Mouse (Mus musculus): ENCODE measurements around the gene Map4k5. TPM values are rescaled to one million over a fixed set of nuclear protein-coding genes. Genes with fewer than 3 reads are reported as not detected.
A peak's percentile ranks its signal among the peaks of the same experiment; 100 is the strongest.

Gene Map4k5
- polyA plus RNA-seq, 1 experiment from 2014 or later = 30.9 TPM

DNA sequence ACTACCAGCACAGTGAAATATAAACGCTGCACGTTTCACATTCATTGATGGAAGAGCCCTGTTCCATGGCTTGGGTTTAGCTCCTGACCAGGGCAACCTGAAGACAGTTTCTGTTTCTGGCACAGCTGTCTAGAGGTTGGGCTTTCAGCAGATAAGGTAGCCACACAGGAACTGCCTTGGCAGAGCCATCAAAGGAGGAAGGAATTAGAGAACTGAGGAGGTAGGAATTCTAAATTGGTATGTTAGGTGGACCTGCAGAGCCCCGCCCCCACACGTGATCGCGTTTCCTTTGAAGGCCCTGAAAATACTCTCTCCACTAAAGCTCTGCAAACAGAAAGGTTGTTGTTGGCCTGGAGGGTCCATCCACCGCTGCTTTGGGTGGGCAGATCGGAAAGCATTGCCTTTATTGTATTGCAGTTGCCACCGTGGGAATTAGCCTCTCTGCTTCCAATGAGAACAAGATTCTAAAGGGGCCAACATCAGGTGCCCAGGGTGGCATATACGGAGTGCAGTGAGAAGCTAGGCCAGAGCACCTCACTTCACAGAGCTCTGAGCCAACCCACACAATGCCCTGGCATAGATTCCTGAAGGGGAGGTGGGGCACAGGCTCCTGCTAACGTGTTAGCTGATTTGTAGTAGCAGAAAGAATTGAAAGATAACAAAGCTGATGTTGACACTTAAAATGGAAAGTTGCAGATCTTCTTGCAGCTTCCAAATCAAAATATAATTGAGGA lies 116.2 kb downstream of the Map4k5 start:
- Histone ChIP-seq H3K9me3 (no peaks in the 10 kb centered on the region), H3K27ac (no peak overlapping the region), H3K4me2 (no peak overlapping the region), H3K27me3 (no peaks in the 10 kb centered on the region), H3K9ac (no peak overlapping the region), H3K4me3 (no peak overlapping the region), H3K36me3 (no peaks in the 10 kb centered on the region), H3K4me1 (replicated peaks) (0 out of 2 replicates have a peak, but pooled peaks cover 10% of the 10 kb centered on the region)
- 81% methylated on average over 11 of the region's 11 CpGs for WGBS
- no peak for ATAC-seq (ENCODE audit: low FRiP score)

DNA sequence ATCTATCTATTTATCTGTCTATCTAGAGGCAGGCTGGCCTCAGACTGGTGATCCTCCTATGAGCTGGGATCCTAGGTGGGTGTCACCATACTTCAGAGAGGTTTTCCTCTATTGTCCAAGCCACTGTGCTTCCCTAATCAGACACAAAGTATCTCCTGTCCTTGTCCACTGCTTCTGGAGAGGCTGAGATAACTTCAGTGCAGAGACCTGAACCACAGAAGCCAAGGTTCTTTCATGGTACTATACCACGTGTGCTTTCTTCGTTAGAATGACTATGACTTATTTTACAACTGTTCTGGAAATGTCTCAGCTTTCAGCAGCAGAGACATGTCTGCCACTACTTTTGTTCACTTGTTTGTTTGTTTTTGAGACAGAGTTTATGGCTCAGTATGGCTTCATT lies 124.2 kb downstream of the Map4k5 start:
- WGBS = 79% methylated on average over 2 of the region's 2 CpGs

DNA sequence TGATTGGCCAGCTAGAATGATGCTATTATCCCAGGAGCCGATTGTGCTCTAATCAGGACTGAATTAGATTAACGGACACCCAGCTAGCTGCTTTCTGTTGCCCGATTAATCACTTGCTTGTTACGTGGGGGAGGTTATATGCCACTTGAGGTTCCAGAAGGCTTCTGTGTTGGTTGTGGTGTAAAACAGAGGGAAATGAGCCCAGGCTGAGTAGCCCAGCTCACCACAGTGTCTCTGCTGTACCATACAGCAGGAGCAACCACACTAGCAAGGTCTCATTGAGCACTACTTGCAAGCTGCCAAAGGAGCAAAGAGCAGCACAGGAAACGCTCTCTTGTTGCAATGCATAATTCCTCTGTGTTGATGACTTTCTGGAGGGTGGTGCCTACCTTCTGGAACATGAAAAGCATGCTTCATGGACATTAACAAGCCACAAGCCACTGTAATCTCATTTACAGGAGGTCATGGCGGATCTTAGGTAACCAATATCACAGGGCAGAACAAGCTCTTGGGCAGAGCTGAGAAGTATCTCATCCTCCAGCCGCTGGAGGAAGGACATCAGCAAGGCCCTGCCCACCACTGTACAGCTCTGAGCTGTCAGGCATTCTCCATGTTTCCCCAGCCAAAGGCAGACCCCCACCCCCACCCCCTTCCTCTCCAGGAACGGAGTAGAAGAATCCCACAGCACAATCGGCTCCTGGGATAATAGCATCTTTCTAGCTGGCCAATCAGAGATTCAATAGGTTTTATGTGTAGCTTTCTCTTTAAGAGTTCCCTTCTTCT lies 125.3 kb downstream of the Map4k5 start:
- no peaks in the 10 kb centered on the region for H3K27me3 ChIP-seq
- no peak overlapping the region for H3K4me3 ChIP-seq
- no peaks in the 10 kb centered on the region for H3K36me3 ChIP-seq
- H3K4me1 ChIP-seq (replicated peaks) = peaks cover 22% of the 10 kb centered on the region
- H3K4me2 ChIP-seq = no peak overlapping the region
- no peak overlapping the region; the same call in 1 of the 2 replicates for H3K9ac ChIP-seq
- H3K27ac ChIP-seq = peak overlapping the region; percentile 30; the same call in 1 of the 2 replicates
- H3K9me3 ChIP-seq = no peaks in the 10 kb centered on the region
- 39% methylated on average over 9 of the region's 9 CpGs for WGBS
- no peak for ATAC-seq (ENCODE audit: low FRiP score)

More for the DNA sequence above, 124.2 kb downstream of the Map4k5 start:
- ATAC-seq (ENCODE audit: low FRiP score) = no peak
- H3K27me3 ChIP-seq = no peaks in the 10 kb centered on the region
- no peaks in the 10 kb centered on the region for H3K36me3 ChIP-seq
- peaks cover 22% of the 10 kb centered on the region for H3K4me1 ChIP-seq (replicated peaks)
- H3K9ac ChIP-seq = no peak overlapping the region
- H3K27ac ChIP-seq = no peak overlapping the region
- H3K9me3 ChIP-seq = no peaks in the 10 kb centered on the region
- no peak overlapping the region for H3K4me2 ChIP-seq
- no peak overlapping the region for H3K4me3 ChIP-seq

DNA sequence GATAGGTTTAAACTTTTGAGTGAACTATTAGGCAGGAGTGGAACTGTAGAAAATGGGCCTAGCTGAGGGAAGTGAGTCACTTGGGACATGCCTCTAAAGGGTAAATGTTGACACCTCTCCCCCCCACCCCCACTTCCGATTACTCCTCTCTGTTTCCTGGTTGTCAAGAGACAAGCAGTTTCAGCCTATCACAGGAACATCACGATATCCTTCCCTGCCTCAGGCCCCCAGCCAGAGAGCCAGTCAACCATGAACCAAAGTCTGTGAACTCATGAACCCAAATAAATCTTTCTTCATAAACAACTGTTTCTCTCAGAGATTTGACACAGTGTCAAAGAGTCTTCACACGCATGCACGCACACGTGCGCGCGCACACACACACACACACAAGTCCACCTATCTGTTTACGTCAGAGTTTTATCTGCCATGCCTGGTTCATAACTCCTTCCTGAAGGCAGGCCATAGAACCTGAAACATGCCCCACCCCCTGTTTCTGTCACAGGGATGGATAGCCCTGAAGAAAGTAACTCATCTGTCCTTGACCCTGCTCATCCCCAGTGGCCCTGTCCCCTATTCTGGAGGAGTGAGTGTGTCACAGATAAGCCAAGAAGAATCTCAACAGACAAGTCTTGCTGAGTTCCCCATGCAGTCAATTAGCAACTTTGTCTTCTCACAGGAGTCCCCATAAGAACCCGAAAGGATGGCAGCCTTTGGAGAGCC lies 126.7 kb downstream of the Map4k5 start:
- no peaks in the 10 kb centered on the region for H3K36me3 ChIP-seq
- WGBS = 83% methylated on average over 10 of the region's 10 CpGs
- H3K27me3 ChIP-seq = no peaks in the 10 kb centered on the region
- H3K4me2 ChIP-seq = no peak overlapping the region
- H3K9me3 ChIP-seq = no peaks in the 10 kb centered on the region
- peaks cover 22% of the 10 kb centered on the region for H3K4me1 ChIP-seq (replicated peaks)
- no peak for ATAC-seq (ENCODE audit: low FRiP score)
- no peak overlapping the region for H3K4me3 ChIP-seq
- H3K27ac ChIP-seq = no peak overlapping the region
- no peak overlapping the region for H3K9ac ChIP-seq

DNA sequence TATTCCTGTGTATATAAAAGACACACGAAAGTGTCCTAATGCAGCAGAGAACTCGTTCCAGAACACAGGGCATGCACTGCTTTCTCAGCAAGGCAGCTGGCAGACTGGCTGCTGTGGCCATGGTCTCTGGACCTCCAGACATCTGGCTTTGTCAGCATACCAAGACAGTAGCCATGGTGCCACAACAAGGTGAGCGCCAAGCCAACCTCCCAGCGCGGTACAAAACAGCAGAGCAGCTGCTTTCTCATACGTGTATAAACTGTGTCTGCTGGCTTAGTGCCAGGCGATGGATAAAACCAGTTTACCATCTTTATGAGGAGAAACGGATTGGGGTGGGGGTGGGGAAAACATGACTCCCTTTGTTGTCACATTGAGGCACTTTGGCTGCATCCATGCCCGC lies 127.5 kb downstream of the Map4k5 start:
- no peaks in the 10 kb centered on the region for H3K36me3 ChIP-seq
- H3K27ac ChIP-seq = no peak overlapping the region
- H3K4me1 ChIP-seq (replicated peaks) = peaks cover 22% of the 10 kb centered on the region
- no peak overlapping the region for H3K4me2 ChIP-seq
- H3K4me3 ChIP-seq = no peak overlapping the region
- no peak overlapping the region for H3K9ac ChIP-seq
- no peak for ATAC-seq (ENCODE audit: low FRiP score)
- no peaks in the 10 kb centered on the region for H3K27me3 ChIP-seq
- no peaks in the 10 kb centered on the region for H3K9me3 ChIP-seq
- WGBS = 58% methylated on average over 9 of the region's 9 CpGs

DNA sequence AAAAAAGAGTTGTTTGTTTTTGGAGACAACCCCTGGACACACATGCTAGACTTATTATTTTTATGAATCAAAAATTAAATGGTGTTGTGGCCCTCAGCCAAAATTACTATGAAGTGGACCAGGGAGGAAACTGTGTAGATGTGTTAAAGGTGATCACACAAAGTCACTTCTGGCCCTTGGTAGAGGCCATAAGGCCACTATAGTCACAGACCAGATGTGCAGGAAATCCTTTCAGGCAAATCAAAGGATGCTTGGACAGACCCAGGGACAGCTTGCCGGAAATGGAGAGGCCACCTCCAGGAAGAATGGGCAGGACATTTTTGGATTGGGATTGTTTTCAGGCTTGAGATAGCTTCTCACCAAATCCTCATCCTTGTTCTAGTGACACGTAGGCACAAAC lies 131.4 kb downstream of the Map4k5 start:
- H3K4me3 ChIP-seq = no peak overlapping the region
- H3K36me3 ChIP-seq = no peaks in the 10 kb centered on the region
- 82% methylated on average over 2 of the region's 2 CpGs for WGBS
- no peaks in the 10 kb centered on the region for H3K27me3 ChIP-seq
- peaks cover 26% of the 10 kb centered on the region for H3K4me1 ChIP-seq (replicated peaks)
- no peak overlapping the region for H3K27ac ChIP-seq
- H3K9me3 ChIP-seq = no peaks in the 10 kb centered on the region
- H3K4me2 ChIP-seq = no peak overlapping the region
- no peak overlapping the region for H3K9ac ChIP-seq
- ATAC-seq (ENCODE audit: low FRiP score) = no peak

DNA sequence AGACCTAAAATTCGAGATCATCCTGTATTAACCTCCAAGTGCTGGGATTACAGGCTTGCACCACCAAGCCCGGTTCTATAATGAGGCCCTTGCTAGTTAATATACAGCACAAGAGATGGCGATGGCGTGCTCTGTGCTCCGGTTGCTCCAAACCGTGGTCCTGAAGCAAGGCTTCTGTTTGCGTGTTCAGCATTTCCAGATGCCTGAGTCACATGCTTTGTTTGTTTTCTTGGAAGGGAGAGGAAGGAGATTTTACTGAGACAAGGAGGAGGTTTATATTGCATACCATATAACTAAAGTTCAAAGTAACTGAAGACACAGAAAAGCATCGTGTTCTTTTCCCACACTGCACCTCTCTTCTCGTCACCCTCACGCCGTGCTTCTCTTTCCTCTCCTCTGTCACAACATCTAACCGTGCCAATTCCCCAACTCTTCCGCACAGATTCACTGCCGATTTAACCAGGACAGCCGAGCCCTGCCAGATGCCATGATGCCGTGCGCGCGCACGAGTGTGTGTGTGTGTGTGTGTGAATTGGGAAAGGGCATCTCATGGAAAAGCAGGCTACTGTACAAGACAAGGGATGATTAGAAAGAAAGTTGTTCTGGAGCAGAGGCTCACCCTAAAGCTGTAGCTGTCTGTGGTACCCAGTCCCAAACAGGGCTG lies 132.1 kb downstream of the Map4k5 start:
- ATAC-seq (ENCODE audit: low FRiP score) = no peak

DNA sequence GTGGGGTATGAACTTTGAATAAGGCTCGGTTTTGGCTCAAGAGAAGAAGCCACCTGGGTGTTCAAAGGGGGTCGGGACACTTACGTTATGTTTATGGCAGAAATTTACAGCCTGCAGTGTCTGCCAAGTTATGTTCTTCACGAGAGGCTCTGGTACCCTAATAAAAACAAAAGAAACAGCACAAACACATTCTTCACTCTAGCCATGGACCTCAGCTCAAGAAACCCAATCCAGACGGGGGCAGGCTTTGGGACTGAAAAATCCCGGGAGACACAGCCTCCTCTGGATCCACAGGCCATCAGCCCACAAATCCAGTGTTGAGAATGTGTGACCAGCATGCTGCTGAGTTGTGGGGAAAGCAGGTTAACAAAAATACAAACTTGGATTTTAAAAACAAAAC lies 133.0 kb downstream of the Map4k5 start:
- no peak for ATAC-seq (ENCODE audit: low FRiP score)
- Histone ChIP-seq H3K36me3 (no peaks in the 10 kb centered on the region), H3K4me3 (no peak overlapping the region), H3K9me3 (no peaks in the 10 kb centered on the region), H3K4me1 (replicated peaks) (peaks cover 19% of the 10 kb centered on the region), H3K27me3 (no peaks in the 10 kb centered on the region), H3K27ac (no peak overlapping the region), H3K4me2 (no peak overlapping the region), H3K9ac (no peak overlapping the region)
- WGBS = 75% methylated on average over 6 of the region's 6 CpGs

More for the DNA sequence above, 132.1 kb downstream of the Map4k5 start:
- Histone ChIP-seq H3K4me3 (no peak overlapping the region), H3K36me3 (no peaks in the 10 kb centered on the region), H3K9me3 (no peaks in the 10 kb centered on the region), H3K4me1 (replicated peaks) (peaks cover 25% of the 10 kb centered on the region), H3K27me3 (no peaks in the 10 kb centered on the region), H3K27ac (no peak overlapping the region), H3K4me2 (no peak overlapping the region), H3K9ac (0 out of 2 replicates have a peak overlapping the region, but pooled peaks have one; percentile 24)
- WGBS = 86% methylated on average over 20 of the region's 20 CpGs

DNA sequence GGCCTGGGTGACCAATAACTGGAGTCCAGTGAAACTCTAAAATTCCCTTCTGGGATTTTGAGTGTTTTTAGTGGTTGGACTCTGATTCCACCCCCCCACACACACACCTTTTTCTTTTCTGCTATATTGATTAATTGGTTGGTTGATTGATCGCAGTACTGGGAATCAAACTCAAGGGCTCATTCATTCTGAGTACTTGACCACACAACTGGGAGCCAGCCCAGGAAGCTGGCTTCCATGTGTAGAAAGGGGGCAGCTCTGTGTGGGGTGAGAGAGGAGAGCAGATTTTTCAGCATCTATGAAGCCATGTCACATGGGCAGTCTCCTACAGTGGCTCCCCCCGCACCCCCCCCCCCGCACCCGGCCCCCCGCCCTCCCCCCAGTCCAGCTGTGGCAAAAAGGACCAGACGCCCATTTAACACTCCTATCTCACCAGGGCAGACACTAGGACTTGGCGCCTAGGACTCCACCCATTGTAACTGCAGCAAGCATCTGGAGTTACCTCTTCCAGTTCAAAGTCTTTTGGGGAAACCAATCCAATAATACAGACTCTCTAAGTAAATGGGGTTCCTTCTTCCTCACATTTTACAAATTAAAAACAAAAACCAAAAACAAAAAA lies 133.6 kb downstream of the Map4k5 start:
- WGBS = 54% methylated on average over 7 of the region's 7 CpGs
- Histone ChIP-seq H3K4me3 (no peak overlapping the region), H3K4me2 (peak overlapping the region; percentile 54; the same call in 1 of the 2 replicates), H3K36me3 (no peaks in the 10 kb centered on the region), H3K9ac (no peak overlapping the region), H3K4me1 (replicated peaks) (peaks cover 19% of the 10 kb centered on the region), H3K27ac (no peak overlapping the region), H3K27me3 (no peaks in the 10 kb centered on the region), H3K9me3 (no peaks in the 10 kb centered on the region)
- 0 out of 2 replicates have a peak, but pooled peaks have one; percentile 52 for ATAC-seq (ENCODE audit: low FRiP score)

DNA sequence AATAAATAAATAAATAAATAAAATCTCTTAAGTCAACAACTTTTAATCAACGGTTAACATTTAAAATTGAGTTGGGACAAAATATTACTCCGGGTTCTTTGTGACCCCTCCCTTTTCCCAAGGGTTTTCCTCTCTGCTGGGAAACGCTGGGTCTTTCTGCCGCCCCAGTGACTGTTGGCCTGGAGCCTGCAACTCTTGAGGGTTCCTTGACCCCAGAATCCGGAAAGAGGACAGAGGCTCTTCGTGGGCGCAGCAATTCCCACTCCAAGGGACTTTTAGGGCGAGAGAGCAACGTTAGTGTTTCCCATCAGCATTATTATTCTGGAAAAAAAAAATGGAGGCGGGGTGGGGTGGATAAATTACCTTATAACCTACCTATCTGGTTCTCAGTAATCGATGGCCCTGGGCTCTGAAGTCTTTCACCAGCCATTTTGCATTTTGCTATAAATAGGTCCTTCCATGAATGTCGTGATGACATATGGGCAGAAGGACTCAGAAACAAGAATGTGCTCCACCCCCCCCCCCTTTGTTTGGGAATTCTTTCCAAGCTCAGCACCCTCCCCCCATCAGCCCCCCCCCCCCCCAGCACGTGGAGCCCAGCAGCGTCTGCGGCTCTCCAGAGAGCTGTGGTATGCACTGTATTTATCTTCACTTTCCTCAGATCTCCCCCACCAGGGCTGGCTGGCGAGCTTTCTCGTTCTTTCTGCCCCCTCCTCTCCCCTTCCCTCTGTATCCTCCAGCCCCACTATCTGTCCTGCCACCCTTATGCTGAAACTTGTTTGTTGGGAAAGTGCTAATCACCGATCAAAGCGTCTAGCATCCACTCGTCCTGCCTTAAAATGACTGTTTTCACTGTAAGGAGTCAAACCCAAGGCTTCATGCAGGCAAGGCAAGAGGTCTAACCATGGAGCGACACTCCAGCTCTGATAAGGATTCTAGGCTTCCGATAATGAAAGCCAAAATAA lies 134.5 kb downstream of the Map4k5 start:
- WGBS = 12% methylated on average over 22 of the region's 22 CpGs
- Histone ChIP-seq H3K4me2 (peak overlapping the region; percentile 54), H3K27ac (no peak overlapping the region), H3K4me1 (replicated peaks) (peaks cover 19% of the 10 kb centered on the region), H3K9ac (peak overlapping the region; percentile 13; the same call in 1 of the 2 replicates), H3K36me3 (no peaks in the 10 kb centered on the region), H3K9me3 (no peaks in the 10 kb centered on the region), H3K27me3 (no peaks in the 10 kb centered on the region), H3K4me3 (peak overlapping the region; percentile 19)
- ATAC-seq (ENCODE audit: low FRiP score) = 0 out of 2 replicates have a peak, but pooled peaks have one; percentile 44

Measured in hindbrain, embryonic 13.5 days (tissue).